Mouse (Mus musculus): ENCODE data around the gene Cenpa.
"Not testable (repeated sequence)": the region's sequence is repeated elsewhere in the genome, so short reads cannot be mapped to it uniquely, and the experiment has no call there.

Gene Cenpa

DNA sequence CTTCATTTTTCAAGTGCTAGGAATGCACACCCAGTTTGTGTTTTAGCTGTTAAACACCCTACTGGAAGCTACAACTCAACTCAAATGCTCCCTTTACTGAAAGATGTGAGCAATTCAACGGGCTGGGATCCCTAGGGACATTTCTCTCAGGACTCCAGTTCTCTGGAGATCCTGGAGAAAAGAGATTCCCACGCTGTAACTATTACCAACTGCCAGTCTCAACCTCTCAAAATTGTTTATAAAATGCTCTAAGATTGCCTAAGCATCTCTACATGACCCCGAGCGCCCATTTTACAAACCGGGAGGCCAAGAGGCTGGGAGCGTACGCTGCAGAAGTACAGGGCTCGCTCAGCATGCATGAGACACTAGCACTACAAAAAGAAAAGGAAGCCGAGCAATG lies 19.2 kb upstream of the Cenpa start:
- no peak for DNase-seq (ENCODE audit: low spot score)

DNA sequence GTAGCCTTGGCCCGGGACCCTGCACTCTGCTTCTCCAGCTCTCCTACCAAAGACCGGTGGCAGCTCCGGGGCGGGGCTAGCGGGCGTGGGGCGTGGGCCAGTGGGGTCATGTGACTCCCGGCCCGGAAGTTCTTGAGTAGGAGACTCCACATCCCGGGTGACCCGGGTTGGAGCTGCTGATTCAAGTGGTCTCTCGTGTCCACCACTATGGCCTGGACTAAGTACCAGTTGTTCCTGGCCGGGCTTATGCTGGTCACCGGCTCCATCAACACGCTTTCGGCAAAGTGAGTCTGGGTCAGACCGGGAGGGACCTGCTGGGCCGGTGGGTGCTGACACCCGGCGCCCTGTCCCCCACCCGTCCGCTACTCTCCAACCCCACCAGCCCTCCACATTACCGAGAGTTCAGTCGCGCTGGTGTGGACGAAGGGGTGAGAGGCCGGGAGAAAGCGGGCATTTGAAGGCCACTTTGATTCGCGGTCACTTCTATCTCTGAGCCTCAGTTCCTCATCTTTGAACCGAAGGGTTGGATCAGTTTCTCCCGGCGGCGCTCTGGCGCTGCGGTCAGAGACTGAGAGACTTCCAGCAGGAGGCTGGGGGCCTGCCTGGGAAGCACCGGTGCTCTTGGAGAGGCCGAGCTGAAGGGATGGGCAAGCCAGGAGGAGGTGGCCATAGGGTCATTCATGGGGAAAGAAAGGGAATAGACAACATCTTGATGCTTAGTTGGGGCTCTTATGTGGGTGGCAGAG lies 18.6 kb upstream of the Cenpa start, which contains the start of gene Slc35f6:
Slc35f6 (plus strand) TSS at position 119 of the 746 bp plus-strand sequence.
- DNase-seq (ENCODE audit: low spot score) = peak; percentile 92

DNA sequence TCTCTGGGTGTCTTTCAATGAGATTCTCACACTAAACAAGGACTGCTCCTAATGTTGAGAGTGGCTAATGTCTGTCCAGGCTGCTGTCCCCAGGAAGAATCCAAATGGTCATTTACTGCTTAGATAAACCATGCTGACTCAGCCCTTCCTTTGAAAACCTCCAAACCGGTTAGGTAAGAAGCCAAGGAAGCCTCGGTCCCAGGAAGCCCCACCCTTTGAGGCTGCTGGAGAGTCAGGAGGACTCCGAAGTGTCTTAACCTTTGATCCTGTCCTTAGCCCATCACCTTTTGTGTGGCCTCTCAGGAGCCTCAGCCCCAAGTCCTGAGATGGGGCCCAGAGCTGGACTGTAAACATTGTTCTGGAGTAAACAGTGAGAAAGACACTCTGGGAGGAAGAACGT lies 17.0 kb upstream of the Cenpa start:
- peak; percentile 86 for DNase-seq (ENCODE audit: low spot score)

DNA sequence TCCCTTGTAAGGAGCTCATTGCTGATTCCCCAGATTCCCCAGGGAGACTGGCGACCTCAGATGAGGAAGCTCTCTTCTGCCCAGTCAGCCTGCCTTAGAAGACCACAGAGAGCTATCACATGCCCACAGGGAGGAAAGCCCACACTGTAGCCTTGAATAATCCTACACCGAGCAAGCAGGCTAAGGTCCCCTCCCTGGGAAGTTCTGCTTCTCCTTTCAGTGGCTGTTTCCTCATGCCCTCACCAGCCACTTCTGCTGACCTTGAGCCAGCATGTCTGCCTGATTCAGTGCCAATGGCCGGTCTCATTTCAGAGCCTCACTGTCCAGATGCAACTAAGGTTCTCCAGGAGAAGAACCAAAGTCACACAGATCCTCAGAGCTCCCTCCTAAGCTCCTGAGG lies 15.8 kb upstream of the Cenpa start:
- no peak for DNase-seq (ENCODE audit: low spot score)

DNA sequence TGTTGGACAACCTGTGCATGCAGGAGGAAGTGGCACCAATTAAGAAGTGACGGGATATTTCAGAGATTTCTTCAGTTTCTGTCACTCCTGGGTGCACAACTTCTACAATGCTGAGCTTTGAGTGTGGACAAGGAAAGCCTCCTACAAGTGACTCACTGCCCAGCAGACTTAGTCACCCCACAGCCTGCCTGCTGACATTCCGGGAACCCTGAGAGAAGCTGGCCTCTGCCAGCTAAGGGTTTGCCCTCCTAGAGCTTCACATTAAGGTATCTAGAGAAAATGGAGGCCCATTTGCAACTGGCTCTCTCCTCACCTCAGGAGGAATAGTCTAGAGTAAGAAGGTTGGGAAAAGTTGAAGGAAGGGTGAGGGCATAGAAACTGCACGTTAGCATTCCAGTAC lies 15.0 kb upstream of the Cenpa start:
- no peak for DNase-seq (ENCODE audit: low spot score)

DNA sequence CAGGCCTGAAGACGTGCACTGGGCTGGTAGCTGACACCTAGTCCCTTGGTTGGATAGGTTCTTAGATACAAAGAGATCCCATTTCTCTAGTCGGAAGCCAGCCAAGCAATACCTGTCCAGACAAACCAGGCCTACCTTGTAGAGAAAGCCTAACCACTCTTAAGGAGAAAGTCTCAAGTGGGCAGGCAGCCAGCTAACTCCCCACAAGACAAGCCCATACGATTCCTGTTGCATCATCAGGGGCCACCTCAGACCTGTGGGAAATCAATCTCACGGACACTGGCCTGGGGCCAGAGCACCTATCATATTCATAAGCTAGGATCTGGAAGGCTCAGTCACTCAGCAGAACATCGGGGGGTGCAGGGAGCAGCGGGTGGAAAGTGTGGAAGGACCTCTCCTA lies 13.3 kb upstream of the Cenpa start:
- DNase-seq (ENCODE audit: low spot score) = no peak

DNA sequence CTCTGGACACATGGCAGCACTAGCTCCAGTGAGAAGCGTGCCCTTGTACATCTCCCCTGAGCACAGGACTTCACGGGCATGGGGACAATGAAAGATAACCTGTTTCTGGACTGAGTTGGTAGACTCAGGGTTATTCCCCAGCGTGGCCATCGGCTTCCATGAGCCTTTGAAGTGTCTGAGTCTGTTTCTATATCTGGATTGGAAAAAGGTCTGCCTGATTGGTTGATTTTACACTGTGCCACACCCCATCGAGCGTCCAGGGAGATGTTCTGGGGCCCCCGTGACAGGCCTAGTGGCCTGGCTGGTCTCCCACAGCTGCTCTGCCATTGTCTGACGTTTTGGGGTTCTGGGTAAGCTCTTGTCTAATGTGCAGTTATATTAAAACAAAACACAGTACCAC lies 11.5 kb upstream of the Cenpa start:
- no peak for DNase-seq (ENCODE audit: low spot score)

DNA sequence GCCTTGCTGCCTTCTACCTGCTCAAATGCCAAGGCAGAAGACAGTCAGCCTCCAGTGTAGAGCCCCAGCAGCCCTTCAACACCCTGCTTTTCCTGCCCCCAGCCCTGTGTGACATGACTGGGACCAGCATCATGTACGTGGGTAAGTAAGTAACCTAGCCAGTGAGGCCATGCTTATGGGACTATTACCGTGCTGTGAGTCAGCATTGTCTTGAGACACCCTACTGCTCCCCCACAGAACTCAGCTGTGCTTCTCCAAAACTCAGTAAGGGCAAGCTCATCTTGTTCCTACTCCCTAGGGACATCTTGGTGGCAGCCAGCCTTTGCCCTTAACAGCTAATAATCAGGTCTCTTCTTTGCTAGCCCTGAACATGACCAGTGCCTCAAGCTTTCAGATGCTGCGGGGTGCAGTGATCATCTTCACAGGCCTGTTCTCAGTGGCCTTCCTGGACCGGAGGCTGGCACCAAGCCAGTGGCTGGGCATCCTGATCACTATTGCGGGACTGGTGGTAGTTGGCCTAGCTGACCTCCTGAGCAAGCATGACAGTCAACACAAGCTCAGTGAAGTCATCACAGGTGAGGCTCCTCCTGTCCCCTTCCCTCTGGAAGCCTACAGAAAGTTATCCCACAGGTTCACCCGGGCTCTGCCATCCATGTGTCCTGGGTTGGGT lies 10.9 kb upstream of the Cenpa start:
- no peak for DNase-seq (ENCODE audit: low spot score)

DNA sequence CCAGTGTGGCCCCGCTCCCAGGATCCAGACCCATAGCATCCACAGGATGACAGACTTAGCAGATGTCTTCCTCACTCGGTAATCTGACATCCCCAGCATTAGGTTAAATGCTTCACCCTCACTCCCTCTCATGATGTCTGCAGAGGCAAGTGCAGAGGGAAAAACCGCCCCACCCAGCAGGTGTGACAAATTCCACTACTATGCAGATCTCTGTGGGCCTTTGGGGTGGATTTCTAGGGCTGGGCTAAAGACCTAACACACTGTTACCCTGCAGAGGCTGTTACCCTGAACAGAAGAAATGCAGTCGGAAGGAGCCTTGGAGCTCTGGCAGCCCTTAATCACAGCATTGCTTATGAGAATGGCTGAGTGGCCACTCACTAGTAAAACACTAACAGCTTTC lies 7.5 kb upstream of the Cenpa start:
- DNase-seq (ENCODE audit: low spot score) = no peak

DNA sequence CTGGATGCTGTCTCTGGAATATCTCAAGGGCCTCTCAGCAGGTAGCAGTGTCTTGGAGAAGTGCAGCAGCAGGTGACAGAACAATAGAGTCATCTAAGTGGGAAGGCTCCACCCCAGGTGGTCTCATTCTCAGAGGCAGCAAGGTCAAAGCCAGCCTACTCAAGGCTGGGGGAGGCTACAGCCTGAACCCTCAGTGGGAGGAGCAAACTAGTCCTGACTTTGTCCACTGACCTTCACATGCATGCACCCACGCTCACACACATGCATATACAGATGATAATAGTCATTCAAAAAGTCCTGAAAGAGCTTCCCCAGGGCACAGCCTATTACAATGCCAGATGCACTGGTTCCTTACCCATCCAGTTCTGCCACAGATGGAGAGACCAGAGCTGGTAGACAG lies 6.3 kb upstream of the Cenpa start:
- DNase-seq (ENCODE audit: low spot score) = no peak

DNA sequence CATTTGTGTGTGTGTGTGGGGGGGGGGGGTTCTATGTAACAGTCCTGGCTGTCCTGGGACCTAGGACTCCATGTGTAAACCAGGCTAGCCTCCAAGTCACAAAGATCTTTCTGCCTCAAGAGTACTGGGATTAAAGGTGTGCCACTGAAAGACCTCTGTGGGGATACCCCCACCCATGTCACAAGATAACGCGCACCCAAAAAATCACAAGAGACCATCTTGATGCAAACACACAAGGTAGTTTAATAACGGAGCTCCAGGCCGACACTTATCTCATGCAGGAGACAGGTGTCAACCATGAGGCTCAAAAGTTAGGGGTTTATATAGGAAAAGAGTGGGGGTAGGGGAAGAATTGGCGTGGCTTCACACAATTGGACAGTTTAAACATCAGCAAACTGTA lies 5.8 kb upstream of the Cenpa start:
- DNase-seq (ENCODE audit: low spot score) = no peak

DNA sequence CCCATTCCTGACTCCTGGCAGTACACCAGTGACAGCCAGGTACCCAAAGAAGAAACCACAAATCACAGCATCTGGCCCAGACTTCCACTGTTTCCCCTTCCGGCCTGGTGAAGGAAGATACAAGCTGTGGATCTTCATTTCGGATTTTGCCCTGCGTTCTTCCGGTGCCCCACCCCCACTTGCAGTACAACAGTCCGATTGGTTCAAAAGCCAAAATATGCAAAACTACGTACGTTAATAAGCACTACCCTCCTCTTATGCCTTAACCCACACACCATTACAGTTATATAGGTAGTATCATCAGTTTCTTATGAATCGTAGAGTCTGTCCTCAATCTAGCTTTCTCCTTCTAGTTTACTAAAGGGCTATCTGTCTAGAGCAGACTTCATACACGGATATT lies 1.2 kb upstream of the Cenpa start:
- no peak for DNase-seq (ENCODE audit: low spot score)

DNA sequence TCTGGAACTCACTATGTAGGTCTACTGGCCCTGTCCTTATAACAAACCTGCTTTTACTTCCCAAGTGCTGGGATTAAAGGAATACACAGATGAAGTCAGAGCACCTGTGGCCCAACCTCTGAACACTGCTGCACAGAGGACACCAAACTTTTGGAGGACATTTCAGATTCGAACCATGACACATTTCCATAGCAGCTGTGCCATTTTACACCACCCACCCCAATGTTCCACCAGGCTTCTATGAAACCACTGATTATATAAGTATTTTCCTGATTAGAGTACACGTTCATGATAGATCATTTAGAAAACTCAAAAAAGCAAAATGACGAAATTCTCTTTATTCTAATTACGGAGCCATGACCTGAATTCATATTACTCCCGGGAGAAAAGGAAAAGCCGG lies 609 bp upstream of the Cenpa start:
- no peak for DNase-seq (ENCODE audit: low spot score)

DNA sequence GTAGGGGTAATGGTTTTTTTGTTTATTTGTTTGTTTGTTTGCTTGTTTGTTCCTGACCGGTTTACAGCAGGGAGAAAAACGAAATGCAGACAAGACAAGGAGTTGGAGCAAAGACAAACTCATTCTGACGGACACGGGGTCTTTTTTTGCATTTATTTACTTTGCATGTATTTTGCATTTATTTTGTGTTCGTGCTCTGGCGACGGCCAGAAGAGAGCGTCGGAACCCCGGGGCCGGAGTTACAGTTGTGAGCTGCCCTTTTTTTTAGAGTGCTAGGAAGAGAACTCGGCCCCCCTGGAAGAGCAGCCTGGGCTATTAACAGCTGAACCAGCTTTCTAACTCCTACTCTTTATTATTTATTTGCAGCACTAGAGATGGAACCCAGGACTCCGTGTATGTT lies 638 bp downstream of the Cenpa start:
- DNase-seq (ENCODE audit: low spot score) = no peak

DNA sequence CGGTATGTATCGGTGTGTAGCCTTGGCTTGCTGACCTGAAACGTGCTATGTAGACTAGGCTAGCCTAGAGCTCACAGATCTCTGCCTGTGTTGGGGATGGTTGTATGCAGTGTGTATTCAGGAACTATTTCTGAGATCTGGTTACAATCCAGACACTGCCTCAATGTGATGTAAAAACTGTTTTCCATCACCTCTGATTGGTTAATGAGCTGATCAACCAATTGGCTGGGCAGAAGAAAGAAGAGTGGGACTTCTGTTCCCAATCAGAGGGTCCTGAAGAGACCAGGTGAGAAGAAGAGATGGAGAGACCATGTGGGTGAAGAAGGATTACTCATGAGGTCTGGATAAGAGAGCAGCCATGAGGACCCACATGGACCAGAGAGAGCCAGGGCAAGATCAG lies 1.1 kb downstream of the Cenpa start:
- DNase-seq (ENCODE audit: low spot score) = no peak

DNA sequence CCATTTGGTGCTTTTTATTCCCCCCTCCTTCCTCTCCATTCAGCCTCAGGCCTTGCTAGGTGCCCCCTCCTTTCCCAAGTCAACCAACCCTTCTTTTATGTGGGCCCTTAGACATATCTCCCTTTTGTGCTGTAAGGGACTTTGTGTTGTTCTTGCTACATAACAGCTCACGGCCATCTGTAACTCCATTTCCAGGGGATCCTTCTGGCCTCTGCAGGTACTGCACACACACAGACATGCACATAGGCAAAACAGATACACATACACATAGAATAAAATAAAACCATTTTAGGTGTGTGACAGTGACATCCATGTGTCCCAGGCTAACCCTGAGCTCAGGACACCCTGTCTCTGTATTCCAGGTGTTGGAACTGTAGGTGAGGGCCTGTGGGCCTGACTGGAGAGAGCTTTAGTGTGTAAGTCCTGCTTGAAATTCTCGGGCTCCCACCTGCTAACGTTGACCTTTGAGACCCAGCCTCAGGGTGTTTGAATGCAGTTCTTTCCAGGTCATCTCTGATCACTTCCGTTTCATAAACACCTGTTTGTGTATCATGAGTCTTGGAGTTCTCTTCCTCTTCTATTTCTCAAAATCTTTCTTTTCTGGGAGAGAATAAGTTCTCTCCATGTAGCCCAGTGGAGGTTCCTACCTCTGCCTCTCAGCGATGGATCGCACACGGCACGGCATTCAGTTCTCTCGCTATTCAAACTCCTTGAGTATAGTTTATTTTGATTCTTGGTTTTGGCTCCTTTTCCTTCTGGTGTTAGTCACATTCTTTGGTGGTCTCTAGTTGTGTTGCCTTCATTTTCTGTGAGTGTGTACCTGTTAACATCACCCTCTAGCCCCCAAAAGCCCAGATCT lies 2.3 kb downstream of the Cenpa start:
- peak; percentile 40 for DNase-seq (ENCODE audit: low spot score)

DNA sequence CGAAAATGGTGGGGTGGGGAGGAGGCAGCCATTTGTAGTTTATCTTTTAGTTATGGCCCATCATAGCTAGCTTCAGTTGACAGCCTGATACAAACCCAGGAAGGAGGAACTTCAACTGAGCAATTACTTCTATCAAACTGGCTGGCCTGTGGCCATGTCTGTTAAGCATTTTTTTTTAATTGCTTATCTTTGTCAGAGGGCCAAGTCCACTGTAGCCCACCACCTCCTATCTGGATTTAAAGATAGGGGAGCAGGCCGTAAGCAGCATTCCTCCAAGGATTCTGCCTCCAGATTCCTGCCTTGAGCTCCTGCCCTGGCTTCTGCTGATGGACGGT lies 2.9 kb downstream of the Cenpa start:
- no peak for DNase-seq (ENCODE audit: low spot score)

DNA sequence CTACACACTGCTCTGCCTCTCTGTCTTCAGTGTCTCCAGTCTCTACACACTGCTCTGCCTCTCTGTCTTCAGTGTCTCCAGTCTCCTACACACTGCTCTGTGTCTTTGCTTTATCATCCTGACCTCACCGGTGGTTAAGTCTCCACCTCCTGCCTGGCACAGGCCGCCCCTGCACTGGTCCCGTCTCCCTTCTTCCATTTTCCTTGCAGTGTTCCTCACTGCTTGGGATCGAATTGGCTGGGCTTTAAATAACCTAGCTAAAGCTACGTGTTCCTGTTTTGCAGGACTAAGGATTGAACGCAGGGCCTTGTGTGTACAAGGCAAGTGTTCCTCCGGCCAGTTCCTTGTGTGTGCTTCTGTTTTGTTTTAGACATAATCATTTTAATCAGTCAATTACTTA lies 3.5 kb downstream of the Cenpa start:
- DNase-seq (ENCODE audit: low spot score) = no peak

DNA sequence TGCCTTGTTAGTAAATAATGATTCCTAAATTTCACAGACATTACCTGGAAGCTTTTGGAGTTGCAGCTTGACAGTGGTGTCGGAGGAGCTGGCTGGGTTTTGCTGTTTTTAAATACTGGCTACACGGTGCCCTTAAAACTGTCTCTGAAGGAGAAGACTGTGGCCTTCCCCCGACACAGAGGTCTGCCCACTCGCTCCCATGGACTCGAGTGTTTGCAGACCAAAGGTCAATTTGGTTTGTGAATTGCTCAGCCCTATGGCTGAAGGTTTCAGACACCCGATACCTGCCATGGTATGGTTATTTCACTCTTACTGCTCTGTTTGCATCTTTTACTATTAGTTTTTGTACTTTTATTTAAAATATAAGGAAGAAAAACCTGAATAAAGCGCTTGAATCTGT lies 7.4 kb downstream of the Cenpa start:
- DNase-seq (ENCODE audit: low spot score) = no peak

DNA sequence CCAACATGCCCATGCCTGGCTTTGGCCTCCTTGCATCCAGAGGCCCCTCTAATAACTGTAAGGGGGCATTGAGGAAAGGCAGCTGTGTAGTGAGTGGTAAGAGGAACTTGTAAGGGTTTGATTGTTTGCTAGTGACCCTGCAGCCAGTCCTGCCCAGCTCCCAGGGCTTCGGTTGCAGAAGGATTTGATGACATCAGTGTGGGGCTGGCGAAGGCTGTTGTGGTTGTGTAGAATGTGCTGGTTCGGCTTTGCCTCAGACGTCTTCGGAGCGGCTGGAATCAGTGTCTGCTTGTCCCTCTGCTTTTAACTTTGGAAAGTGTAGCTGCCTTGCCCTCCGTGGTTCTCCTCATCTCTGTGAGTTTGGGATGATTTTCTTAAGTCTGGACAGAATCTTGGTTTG lies 10.2 kb downstream of the Cenpa start:
- no peak for DNase-seq (ENCODE audit: low spot score)

DNA sequence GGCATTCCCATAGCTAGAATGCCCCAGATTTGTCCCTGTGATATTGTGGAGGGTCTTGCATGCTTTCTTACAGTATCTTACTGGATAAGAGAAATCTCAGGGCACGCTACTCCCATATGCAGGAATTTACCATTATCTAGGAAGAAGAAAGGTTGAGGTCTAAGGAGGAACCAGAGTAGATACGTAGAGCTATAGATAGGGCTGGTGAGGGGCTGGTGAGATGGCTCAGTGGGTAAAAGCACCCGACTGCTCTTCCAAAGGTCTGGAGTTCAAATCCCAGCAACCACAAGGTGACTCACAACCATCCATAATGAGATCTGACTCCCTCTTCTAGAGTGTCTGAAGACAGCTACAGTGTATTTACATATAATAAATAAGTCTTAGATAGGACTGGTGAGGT lies 11.5 kb downstream of the Cenpa start:
- DNase-seq (ENCODE audit: low spot score) = not testable (repeated sequence)

DNA sequence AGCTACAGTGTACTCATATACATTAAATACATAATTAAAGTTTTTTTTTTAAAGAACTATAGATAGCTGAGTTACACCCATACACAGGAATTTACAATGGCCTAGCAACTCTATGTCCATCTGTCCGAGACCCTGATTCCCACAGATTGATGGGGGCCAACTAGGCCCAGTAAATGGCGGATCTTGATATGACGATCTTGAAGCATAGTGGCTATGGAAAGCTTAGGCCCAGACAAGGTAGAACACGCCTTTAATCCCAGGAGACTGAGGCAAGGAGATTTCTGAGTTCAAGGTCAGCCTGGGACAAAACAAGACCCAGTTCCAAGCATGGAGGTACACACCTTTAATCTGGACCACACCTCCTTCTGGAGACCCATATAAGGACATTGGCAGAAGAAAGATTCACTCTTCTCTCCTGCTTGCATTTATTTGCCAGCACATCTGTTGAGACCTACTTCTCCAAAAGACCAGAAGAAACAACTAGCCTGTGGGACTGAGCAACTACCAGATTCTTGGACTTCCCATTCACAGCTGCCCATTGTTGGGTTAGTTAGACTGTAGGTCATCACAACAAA lies 12.2 kb downstream of the Cenpa start:
- no peak for DNase-seq (ENCODE audit: low spot score)

DNA sequence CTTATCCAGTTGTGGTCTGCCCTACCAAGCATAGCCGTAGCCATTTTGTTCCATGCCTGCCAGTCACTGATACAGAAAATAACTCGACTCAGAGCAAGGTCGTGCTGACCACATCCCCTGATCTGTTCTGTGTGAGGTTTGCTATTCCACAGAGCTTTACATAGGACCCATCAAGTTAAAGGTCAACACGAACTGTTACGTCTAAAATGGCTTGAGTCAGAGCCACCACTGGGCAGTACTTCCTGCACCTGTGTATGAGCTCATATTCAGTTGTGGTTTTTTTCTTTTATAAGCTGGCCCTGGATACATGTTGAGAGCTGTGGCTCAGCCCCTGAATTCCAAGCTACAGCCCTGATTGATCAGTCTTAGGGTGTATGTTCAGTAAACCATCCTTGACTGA lies 13.0 kb downstream of the Cenpa start:
- no peak for DNase-seq (ENCODE audit: low spot score)
